Mouse (Mus musculus) embryonic facial prominence, embryonic 10.5 days (tissue): ENCODE results near the gene Sh3rf3. TPM values are rescaled to one million over a fixed set of nuclear protein-coding genes. Genes with fewer than 3 reads are reported as not detected.

Source experiments
- DNase-seq: peaks from one replicate; pipeline ENCODE4 v3.0.0-alpha.2; 2017; ENCODE audit warnings: low spot score
- H3K27ac ChIP-seq: fragments of 300-500 bp; sonication (generic); replicated peaks from 2 replicates; pipeline ENCODE4 v1.5.1; 2016; ENCODE audit warnings: mild to moderate bottlenecking
- H3K27me3 ChIP-seq: fragments of 300-500 bp; sonication (generic); replicated peaks from 2 replicates; pipeline ENCODE4 v1.6.1; 2016; ENCODE audit warnings: low read depth, mild to moderate bottlenecking; ENCODE audit not compliant: poor library complexity, severe bottlenecking
- H3K36me3 ChIP-seq: fragments of 300-500 bp; sonication (generic); replicated peaks from 2 replicates; pipeline ENCODE4 v1.6.1; 2016; ENCODE audit warnings: mild to moderate bottlenecking, moderate library complexity
- H3K4me1 ChIP-seq: fragments of 300-500 bp; sonication (generic); 2 replicates; pipeline ENCODE4 v1.6.1; 2016
- H3K4me3 ChIP-seq: fragments of 300-500 bp; sonication (generic); 2 replicates; pipeline ENCODE4 v1.5.1; 2016; ENCODE audit warnings: mild to moderate bottlenecking, moderate library complexity
- H3K9me3 ChIP-seq: fragments of 300-500 bp; sonication (generic); 2 replicates; pipeline ENCODE4 v1.6.1; 2016; ENCODE audit warnings: mild to moderate bottlenecking
- WGBS: fragments of 180-500 bp; shearing (Covaris S2); methylation state at CpG from one replicate; pipeline ENCODE4 v1.1.7; 2016; 5-methylcytosine and 5-hydroxymethylcytosine counted together
- polyA plus RNA-seq: library from polyadenylated mRNA; unstranded; fragments of >200 nt; fragmentation: Nextera tagmentation; extraction: Ambion mirVana; gene quantifications from 2 replicates; pipeline ENCODE4 v1.2.1, GENCODE M21; 2016

The Sh3rf3 gene
- polyA plus RNA-seq, 1 experiment from 2014 or later: 0.39 TPM

GRCm38 (mm10) chr10:58974138-58974537 lies 161.0 kb downstream of the Sh3rf3 start:
- no peaks in the 10 kb centered on the region for H3K4me1 ChIP-seq
- no peaks in the 10 kb centered on the region for H3K36me3 ChIP-seq
- WGBS: 84% methylated on average over 5 of the region's 5 CpGs
- no peaks in the 10 kb centered on the region for H3K9me3 ChIP-seq
- H3K27me3 ChIP-seq: no peaks in the 10 kb centered on the region
- H3K27ac ChIP-seq: no peak overlapping the region
- H3K4me3 ChIP-seq: no peak overlapping the region
- DNase-seq: no peak

- 32% methylated on average over 7 of the region's 7 CpGs for WGBS
- DNase-seq: no peak
- 0 out of 2 replicates have a peak, but pooled peaks cover 5% of the 10 kb centered on the region for H3K4me1 ChIP-seq
- H3K9me3 ChIP-seq: no peaks in the 10 kb centered on the region
- H3K4me3 ChIP-seq: no peak overlapping the region
- no peaks in the 10 kb centered on the region for H3K27me3 ChIP-seq
- H3K27ac ChIP-seq: no peak overlapping the region
- H3K36me3 ChIP-seq: no peaks in the 10 kb centered on the region
Measured at GRCm38 (mm10) chr10:58979320-58979959, 166.3 kb downstream of the Sh3rf3 start.

- Histone ChIP-seq H3K4me3 (no peak overlapping the region), H3K4me1 (0 out of 2 replicates have a peak, but pooled peaks cover 5% of the 10 kb centered on the region), H3K9me3 (no peaks in the 10 kb centered on the region), H3K36me3 (no peaks in the 10 kb centered on the region), H3K27ac (no peak overlapping the region), H3K27me3 (no peaks in the 10 kb centered on the region)
- peak; percentile 3 for DNase-seq
- WGBS: 89% methylated on average over 9 of the region's 9 CpGs
Measured at GRCm38 (mm10) chr10:58981674-58982329, 168.6 kb downstream of the Sh3rf3 start.

- Histone ChIP-seq H3K9me3 (no peaks in the 10 kb centered on the region), H3K36me3 (no peaks in the 10 kb centered on the region), H3K27me3 (no peaks in the 10 kb centered on the region), H3K4me1 (0 out of 2 replicates have a peak, but pooled peaks cover 5% of the 10 kb centered on the region), H3K27ac (no peak overlapping the region), H3K4me3 (no peak overlapping the region)
- peak; percentile 6 for DNase-seq
- WGBS: 75% methylated on average over 5 of the region's 5 CpGs
Measured at GRCm38 (mm10) chr10:58982546-58983154, 169.5 kb downstream of the Sh3rf3 start.

- no peaks in the 10 kb centered on the region for H3K36me3 ChIP-seq
- H3K27me3 ChIP-seq: no peaks in the 10 kb centered on the region
- no peak overlapping the region for H3K27ac ChIP-seq
- no peaks in the 10 kb centered on the region for H3K4me1 ChIP-seq
- H3K9me3 ChIP-seq: no peaks in the 10 kb centered on the region
- 86% methylated on average over 3 of the region's 3 CpGs for WGBS
- no peak overlapping the region for H3K4me3 ChIP-seq
- no peak for DNase-seq
Measured at GRCm38 (mm10) chr10:58991611-58992010, 178.5 kb downstream of the Sh3rf3 start.

- no peaks in the 10 kb centered on the region for H3K27me3 ChIP-seq
- DNase-seq: peak; percentile 2
- no peak overlapping the region for H3K27ac ChIP-seq
- H3K4me3 ChIP-seq: no peak overlapping the region
- H3K9me3 ChIP-seq: no peaks in the 10 kb centered on the region
- no peaks in the 10 kb centered on the region for H3K36me3 ChIP-seq
- WGBS: 78% methylated on average over 2 of the region's 2 CpGs
- no peaks in the 10 kb centered on the region for H3K4me1 ChIP-seq
Measured at GRCm38 (mm10) chr10:58994726-58995125, 181.6 kb downstream of the Sh3rf3 start.

GRCm38 (mm10) chr10:58995132-58995531 lies 182.0 kb downstream of the Sh3rf3 start:
- Histone ChIP-seq H3K36me3 (no peaks in the 10 kb centered on the region), H3K4me3 (no peak overlapping the region), H3K9me3 (no peaks in the 10 kb centered on the region), H3K4me1 (no peaks in the 10 kb centered on the region), H3K27ac (no peak overlapping the region), H3K27me3 (no peaks in the 10 kb centered on the region)
- DNase-seq: peak; percentile 3
- 85% methylated on average over 3 of the region's 3 CpGs for WGBS

- Histone ChIP-seq H3K27ac (no peak overlapping the region), H3K27me3 (no peaks in the 10 kb centered on the region), H3K36me3 (no peaks in the 10 kb centered on the region), H3K9me3 (no peaks in the 10 kb centered on the region), H3K4me3 (no peak overlapping the region), H3K4me1 (no peaks in the 10 kb centered on the region)
- 91% methylated on average over 9 of the region's 9 CpGs for WGBS
- DNase-seq: peak; percentile 2
Measured at GRCm38 (mm10) chr10:59002361-59002760, 189.2 kb downstream of the Sh3rf3 start.

GRCm38 (mm10) chr10:59011415-59011814 lies 198.3 kb downstream of the Sh3rf3 start:
- no peaks in the 10 kb centered on the region for H3K27me3 ChIP-seq
- 90% methylated on average over 7 of the region's 7 CpGs for WGBS

GRCm38 (mm10) chr10:59013618-59014017 lies 200.5 kb downstream of the Sh3rf3 start:
- Histone ChIP-seq H3K4me3 (no peak overlapping the region), H3K27ac (no peak overlapping the region), H3K9me3 (no peaks in the 10 kb centered on the region), H3K27me3 (no peaks in the 10 kb centered on the region), H3K4me1 (no peaks in the 10 kb centered on the region), H3K36me3 (no peaks in the 10 kb centered on the region)
- WGBS: 90% methylated on average over 9 of the region's 9 CpGs
- DNase-seq: no peak

More at GRCm38 (mm10) chr10:59011415-59011814, 198.3 kb downstream of the Sh3rf3 start:
- no peaks in the 10 kb centered on the region for H3K9me3 ChIP-seq
- no peak overlapping the region for H3K27ac ChIP-seq
- H3K4me1 ChIP-seq: no peaks in the 10 kb centered on the region
- no peak for DNase-seq
- H3K4me3 ChIP-seq: no peak overlapping the region
- no peaks in the 10 kb centered on the region for H3K36me3 ChIP-seq

- Histone ChIP-seq H3K36me3 (no peaks in the 10 kb centered on the region), H3K27ac (no peak overlapping the region), H3K4me1 (no peaks in the 10 kb centered on the region), H3K9me3 (no peaks in the 10 kb centered on the region), H3K27me3 (no peaks in the 10 kb centered on the region), H3K4me3 (no peak overlapping the region)
- WGBS: 75% methylated on average over 3 of the region's 3 CpGs
- no peak for DNase-seq
Measured at GRCm38 (mm10) chr10:59019302-59019973, 206.3 kb downstream of the Sh3rf3 start.

- no peak overlapping the region for H3K27ac ChIP-seq
- H3K9me3 ChIP-seq: peaks cover 3% of the 10 kb centered on the region; the same call in 1 of the 2 replicates
- no peak overlapping the region for H3K4me3 ChIP-seq
- DNase-seq: no peak
- H3K36me3 ChIP-seq: no peaks in the 10 kb centered on the region
- no peaks in the 10 kb centered on the region for H3K4me1 ChIP-seq
- 84% methylated on average over 4 of the region's 4 CpGs for WGBS
- H3K27me3 ChIP-seq: no peaks in the 10 kb centered on the region
Measured at GRCm38 (mm10) chr10:59050434-59050833, 237.3 kb downstream of the Sh3rf3 start.
